Mouse (Mus musculus): ENCODE measurements around the gene Phf5a.
A peak's percentile ranks its signal among the peaks of the same experiment; 100 is the strongest.

Gene Phf5a

GRCm38 (mm10) chr15:81851375-81851774 lies 20.3 kb downstream of the Phf5a start:
- peak in 1 of 2 experiments; percentile 60 for DNase-seq (ENCODE audit: inconsistent age in 2 of 2, low spot score in 1 of 2)

DNA sequence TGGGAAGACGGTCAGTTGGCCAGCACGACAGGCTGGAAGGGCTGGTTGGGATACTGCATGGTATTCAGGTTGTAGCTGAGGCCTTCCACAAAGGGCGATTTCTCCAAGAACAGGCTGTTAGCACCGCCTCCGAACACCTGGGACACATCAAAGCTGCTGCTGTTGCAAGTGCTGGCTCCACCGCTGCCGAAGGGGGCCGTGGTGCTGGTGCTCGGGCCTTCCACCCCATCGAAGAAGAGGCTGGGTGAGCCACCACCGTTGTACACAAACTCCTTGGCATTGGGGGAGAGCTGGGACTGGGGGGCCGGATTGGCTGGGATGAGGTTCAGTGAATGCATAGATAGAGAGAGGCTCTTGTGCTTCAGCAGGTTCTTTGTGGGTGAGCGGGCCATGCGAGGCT lies 21.0 kb downstream of the Phf5a start:
- DNase-seq (ENCODE audit: inconsistent age in 2 of 2, low spot score in 1 of 2): peak in 1 of 2 experiments; percentile 54

- peak; percentile 43 to 70 for DNase-seq (ENCODE audit: inconsistent age in 2 of 2, low spot score in 1 of 2)
Measured at GRCm38 (mm10) chr15:81849104-81849503, 22.6 kb downstream of the Phf5a start.

GRCm38 (mm10) chr15:81848301-81848700 lies 23.4 kb downstream of the Phf5a start:
- DNase-seq (ENCODE audit: inconsistent age in 2 of 2, low spot score in 1 of 2): peak; percentile 56 to 87

DNA sequence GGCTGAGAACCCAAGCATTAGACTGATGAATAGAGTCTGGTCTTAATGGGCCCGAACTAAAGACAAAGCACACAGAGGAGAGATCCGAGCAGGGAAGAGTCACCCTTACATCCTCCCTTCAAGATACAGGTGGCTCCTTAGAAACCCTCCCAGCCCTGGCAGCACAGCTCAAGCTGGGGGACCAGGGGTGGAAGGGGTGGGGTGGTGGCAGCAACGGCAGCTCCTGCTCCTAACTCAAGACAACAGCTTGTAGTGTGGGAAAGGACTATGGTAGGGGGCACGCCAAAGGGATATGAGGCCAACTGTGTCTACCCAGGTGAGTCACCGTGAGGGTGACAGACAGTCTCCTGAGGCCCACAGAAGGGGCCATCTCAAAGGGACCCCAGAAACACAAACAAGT lies 23.9 kb downstream of the Phf5a start:
- peak in 1 of 2 experiments; percentile 54 for DNase-seq (ENCODE audit: inconsistent age in 2 of 2, low spot score in 1 of 2)

DNA sequence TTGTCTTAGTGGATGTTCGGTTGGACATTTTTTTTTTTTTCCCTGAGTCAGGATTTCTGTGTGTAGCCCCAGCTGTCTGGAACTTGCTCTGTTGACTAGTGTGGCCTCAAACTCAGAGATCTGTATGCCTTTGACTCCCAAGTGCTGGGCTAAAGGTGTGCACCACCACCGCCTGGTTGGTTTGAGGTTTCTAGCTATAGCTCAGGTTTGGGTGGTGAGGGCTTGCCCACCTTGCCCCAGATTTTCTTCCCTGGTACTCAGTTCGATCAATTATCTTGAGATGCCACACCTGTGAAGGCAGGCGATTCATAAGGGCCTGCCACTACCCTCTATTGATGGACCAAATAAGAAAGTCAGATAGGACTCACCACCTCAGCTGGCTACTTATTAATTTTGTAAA lies 24.6 kb downstream of the Phf5a start:
- no peak for DNase-seq (ENCODE audit: inconsistent age in 2 of 2, low spot score in 1 of 2)

DNA sequence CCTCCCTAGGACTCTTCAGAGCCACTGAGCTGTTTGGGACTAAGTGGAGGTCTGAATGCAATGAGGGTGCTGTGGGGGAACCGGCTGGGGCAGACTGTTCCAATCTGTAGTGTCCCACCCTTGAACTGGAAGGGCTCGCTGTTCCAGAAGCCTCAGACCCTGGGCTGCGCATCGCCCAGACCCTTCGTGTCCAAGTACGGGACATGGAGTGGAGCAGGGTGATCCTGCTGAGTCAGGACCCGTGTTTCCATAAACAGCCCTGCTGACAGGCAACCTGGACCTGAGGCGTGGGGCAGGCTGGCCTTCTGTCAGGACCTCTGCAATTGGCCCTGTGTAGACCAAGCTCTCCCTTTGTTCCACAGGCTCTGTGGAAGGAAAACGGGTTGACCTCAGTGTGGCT lies 25.0 kb downstream of the Phf5a start:
- DNase-seq (ENCODE audit: inconsistent age in 2 of 2, low spot score in 1 of 2): peak; percentile 48 to 67

DNA sequence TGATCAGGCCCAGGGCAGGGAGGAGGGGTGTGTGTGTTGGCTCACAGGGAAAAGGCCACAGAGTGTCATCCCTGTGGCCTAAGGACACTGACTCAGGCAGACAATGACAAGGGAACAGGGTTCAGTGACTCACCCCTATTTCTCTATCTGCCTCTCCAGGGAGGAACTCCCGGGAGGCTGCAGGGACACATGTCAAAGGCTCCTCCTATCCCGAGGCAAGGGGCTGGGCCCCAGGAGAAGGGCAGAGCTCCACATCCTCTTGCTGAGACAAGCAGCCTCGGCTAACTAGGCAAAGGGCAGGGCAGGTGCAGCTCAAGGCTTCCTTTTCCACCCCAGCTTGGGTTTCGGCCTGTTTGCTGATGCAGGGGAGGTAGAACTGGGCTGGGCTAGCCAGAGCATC lies 26.0 kb downstream of the Phf5a start:
- peak; percentile 94 to 96 for DNase-seq (ENCODE audit: inconsistent age in 2 of 2, low spot score in 1 of 2)

GRCm38 (mm10) chr15:81845033-81845625 lies 26.6 kb downstream of the Phf5a start:
- DNase-seq (ENCODE audit: inconsistent age in 2 of 2, low spot score in 1 of 2): peak in 1 of 2 experiments; percentile 44

DNA sequence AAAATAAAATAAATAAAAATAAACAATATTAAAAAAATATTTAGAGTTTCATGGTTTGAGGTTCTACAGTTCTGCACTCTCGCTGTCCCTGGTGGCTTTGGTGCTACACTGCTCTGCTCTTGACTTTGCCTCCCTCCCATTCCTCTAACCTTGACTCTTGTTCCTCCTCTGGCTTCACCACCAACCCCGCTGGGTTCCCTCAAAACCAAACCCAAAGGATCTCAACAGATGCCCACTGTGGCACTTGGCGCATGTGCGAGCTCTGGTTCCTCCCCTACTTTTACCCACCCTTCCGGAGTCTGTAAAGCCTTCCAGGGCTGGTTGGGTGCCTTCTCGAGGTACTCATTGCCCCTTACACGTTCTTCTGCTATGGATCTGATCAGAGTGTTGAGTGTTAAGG lies 29.4 kb downstream of the Phf5a start:
- DNase-seq (ENCODE audit: inconsistent age in 2 of 2, low spot score in 1 of 2): no peak

DNA sequence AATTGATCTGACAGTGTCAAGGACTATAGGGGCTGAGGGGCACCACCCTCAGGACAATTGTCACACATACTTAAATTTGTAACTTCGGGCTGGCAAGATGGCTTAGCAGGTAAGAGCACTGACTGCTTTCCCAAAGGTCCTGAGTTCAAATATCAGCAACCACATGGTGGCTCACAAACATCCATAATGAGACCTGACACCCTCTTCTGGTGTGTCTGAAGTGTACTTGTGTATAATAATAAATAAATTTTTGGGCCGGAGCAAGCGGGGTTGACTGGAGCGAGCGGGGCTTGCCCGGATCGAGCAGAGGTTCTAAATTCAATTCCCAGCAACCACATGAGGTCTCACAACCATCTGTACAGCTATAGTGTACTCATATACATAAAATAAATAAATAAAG lies 31.4 kb downstream of the Phf5a start:
- DNase-seq (ENCODE audit: inconsistent age in 2 of 2, low spot score in 1 of 2): no peak

DNA sequence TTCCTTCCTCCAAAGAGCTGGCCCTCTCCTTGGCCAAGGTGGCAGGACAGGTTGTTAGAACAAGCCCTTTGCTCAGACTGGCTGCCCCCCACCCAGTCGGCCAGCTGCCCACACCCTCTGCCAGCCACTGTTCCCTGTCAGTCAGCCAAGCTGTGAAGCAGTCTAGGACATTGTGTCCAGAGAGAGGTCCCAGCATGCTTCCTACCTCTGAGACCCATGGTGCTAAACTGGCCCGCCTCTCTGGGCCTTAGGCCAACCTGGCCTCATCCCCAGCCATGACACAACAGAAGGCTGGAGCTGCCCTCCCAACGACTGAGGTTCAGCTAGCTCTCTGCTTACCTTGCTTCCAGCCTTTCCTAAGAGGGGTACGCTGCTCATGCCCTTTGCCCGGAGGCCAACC lies 32.1 kb downstream of the Phf5a start:
- DNase-seq (ENCODE audit: inconsistent age in 2 of 2, low spot score in 1 of 2): peak; percentile 92 to 95

DNA sequence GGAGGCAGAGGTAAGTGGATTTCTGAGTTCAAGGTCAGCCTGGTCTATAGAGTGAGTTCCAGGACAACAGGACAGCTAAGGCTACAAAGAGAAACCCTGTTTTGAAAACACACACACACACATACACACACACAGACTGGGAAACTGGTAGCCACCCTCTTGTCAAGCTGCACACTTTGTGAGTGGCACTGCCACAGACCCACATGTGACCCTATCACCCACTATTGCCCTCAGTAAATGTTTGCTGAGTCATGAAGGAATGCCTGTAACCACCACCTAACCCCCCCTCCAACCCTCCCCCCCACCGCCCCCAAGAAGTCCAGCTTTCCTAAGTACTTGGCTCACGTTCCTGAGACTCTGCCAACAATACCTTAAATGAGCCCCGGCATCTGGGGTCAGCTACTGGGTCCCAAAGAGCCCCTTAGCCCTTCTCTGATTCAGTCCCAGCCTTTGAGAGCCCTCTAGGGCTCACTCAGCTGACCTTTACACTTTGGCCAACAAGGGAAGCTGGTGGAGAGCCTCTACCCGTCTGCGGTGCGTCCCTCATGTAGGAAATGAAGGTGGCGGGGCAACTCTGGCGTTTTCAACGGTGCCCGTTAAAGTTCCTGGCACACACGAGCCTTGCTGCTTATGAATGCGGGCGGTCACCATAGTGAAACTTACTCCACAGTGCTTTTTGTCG lies 33.0 kb downstream of the Phf5a start:
- DNase-seq (ENCODE audit: inconsistent age in 2 of 2, low spot score in 1 of 2): peak in 1 of 2 experiments; percentile 51

- peak in 1 of 2 experiments; percentile 55 for DNase-seq (ENCODE audit: inconsistent age in 2 of 2, low spot score in 1 of 2)
Measured at GRCm38 (mm10) chr15:81836966-81837920, 34.5 kb downstream of the Phf5a start.

DNA sequence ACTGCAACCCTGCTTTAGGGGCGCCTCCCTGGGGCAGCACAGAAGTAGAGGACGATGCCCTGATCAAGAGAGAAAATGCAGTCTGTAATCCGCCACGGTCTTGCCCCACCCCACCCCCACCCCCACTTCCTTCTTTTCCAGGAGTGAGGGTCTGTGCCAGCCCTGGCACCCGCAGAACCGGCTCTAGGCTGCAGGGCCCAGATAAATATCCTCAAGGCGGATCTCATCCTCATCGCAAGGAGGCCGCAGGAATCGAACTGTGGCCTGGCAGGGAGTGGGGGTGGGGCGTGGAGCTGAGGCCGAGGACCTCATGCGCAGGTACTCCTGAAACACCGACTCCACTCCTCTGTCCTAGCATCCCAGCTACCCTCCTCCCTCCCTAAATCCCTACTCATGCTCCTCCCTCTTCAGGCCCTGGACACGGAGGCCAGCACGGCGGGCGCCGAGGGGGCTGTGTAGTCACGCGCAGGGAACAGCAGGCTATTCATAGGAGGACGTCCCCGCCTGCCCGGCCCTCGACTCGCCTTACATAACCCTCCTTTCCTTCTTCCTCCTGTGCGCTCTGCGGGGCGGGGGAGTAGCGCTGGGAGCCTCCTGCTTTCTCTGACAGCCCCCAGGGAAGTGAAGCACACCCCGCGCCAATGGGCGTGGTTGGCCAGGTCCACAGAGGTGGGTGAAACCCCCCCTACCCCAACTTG lies 35.4 kb downstream of the Phf5a start:
- peak; percentile 93 for DNase-seq (ENCODE audit: inconsistent age in 2 of 2, low spot score in 1 of 2)

- DNase-seq (ENCODE audit: inconsistent age in 2 of 2, low spot score in 1 of 2): peak in 1 of 2 experiments; percentile 51
Measured at GRCm38 (mm10) chr15:81835007-81835880, 36.5 kb downstream of the Phf5a start.

GRCm38 (mm10) chr15:81834171-81834841 lies 37.4 kb downstream of the Phf5a start:
- DNase-seq (ENCODE audit: inconsistent age in 2 of 2, low spot score in 1 of 2): peak in 1 of 2 experiments; percentile 54

- DNase-seq (ENCODE audit: inconsistent age in 2 of 2, low spot score in 1 of 2): peak in 1 of 2 experiments; percentile 34
Measured at GRCm38 (mm10) chr15:81833481-81833880, 38.2 kb downstream of the Phf5a start.

DNA sequence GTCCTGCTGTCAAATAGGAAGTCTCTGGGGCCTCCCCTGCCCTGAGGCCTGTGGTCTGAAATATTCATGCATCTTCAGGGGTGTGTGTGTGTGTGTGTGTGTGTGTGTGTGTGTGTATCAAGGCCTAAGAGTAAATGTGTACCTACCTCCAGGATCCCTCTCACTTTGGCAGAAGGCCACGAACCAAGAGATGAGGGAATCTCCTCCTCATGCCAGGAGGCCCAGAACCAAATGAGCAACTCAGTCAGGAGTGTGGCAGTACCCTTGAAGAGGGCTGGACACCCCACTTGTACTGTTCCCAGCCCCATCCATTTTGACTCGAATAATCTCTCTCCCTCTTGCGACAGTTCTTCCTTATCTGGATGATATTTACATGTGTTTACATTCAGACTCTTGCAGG lies 39.5 kb downstream of the Phf5a start:
- DNase-seq (ENCODE audit: inconsistent age in 2 of 2, low spot score in 1 of 2): peak in 1 of 2 experiments; percentile 40

Measured in adrenal gland, adult (tissue).